Mouse (Mus musculus) Muller cell, postnatal 12 days (primary cell): Measurements from ENCODE around the gene Trmt61a.
"Not testable (repeated sequence)": the region's sequence is repeated elsewhere in the genome, so short reads cannot be mapped to it uniquely, and the experiment has no call there.

Experiments used
- DNase-seq: peaks from one replicate; pipeline ENCODE4 v3.0.0-alpha.2; 2015; ENCODE audit errors: inconsistent ontology term

Gene Trmt61a

DNA sequence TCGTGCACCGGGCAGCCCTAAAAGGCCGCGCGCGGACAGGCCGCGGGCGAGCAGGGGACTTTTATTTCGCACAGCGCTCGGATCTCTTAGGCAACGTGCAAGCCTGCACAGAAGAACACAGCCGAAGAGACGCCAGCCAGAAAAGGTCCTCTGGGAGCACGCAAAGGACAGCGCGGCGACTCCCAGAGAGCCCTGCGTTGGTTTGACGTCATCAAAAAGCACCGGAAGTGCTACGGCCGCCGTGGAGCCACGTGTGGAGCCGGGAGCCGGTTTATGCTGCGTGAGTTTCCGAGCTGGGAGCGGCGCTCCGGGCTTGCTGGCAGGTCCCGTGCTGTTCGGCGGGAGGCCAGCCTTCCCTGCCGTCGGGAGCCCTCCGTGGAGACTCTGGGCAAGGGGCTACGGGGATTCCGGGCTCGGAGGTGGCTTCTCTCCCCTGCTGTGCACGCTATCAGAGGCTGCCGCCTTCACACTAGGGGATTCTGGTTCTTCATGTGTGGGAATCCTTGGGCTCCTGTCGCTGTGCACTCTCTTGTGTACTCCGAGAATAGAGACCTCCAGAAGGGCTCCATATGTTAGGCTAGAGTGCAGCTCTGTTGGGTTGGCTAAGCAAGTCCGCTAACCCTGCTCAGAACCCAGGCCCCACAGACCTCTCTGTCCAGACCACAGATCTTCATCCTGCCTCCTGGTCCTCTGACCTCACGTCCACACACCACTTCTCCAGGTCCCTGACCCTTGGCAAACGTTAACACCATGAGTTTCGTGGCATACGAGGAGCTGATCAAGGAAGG is at the start of gene Trmt61a:
Trmt61a (plus strand) TSS at position 224 of the 788 bp plus-strand sequence.
- peak; percentile 85 for DNase-seq

DNA sequence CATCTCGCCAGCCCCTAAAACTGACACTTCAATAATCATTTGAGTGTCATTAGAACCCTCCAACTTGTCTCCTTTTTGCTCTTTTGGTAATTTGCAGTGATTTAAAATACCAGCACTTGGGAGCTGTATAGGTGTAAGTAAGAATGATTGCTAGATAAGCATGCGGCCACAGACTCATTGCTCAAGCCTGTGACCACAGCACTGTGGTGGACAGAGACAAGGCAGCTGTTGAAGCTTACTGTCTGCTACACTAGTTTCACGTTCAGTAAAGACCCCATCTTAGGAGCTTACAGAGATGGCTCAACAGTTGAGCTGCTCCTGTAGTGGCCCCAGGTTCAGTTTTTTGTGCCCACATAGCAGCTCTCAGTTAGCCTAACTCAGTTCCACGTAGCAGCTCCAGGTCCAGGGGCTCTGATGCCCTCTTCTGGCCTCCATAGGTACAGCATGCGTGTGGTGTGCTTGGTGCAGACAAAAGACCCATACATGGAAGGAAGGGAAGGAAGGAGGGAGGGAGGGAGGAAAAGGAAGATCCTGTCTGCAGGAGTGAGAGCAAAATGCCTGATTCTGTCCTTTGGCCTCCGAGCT is 29.8 kb upstream of the Trmt61a start:
- DNase-seq, result peak; percentile 58

DNA sequence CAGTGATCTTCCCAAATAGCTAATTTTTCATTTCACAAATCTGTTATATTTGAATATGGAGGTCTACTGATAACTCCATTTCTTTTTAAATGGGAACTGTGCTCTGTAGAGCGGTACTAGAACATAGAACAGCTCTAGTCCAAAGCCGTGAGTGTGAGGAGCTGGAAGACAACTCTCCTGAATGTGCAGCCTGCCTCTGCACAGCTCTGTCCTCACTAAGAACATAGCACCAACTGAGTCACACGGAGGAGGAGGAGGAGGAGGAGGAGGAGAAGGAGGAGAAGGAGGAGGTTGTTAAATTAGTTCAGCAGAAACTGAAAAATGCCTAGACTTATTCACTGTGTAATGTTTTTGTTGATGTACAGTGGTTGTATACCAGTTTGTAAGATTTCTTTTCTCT is 25.0 kb upstream of the Trmt61a start:
- DNase-seq, result no peak

DNA sequence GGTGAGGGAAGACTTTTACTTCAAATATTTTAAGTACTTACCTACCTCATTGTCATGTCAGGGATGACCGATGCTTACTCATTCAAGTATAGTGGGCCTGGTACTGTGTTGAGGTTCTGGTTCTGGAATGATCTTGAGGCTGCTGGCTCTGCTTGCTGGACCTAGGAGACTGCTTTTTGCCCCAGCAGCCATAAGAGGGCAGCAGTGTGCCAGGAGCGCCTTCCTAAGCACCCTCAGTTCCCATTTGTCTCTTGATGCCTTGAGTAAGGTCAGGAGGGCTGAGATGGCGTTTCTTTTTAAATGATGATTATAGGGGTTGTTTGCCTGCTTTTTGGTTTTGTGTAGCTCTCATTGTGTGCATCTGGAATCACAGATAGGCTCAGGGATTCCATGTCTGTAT is 24.5 kb upstream of the Trmt61a start:
- DNase-seq, result peak; percentile 53

DNA sequence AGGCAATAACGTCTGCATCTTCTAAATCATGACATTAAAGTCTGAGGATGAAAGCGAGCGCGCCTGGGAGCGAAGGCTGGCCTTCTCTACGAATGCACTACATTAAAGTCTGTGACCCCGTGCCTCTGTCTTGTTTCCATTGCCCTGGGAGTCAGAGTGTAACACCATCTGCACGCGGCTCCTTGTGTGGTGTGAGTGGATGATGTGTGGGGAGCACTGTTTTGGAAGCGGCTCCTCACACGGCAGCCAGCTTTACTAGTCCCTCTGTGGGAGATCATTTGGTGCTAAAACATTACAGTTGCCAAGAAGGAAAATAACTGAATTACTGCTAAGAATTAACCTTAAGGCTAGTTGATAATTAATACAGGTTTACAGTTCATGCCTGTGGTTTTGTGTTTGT is 22.2 kb upstream of the Trmt61a start:
- no peak for DNase-seq

DNA sequence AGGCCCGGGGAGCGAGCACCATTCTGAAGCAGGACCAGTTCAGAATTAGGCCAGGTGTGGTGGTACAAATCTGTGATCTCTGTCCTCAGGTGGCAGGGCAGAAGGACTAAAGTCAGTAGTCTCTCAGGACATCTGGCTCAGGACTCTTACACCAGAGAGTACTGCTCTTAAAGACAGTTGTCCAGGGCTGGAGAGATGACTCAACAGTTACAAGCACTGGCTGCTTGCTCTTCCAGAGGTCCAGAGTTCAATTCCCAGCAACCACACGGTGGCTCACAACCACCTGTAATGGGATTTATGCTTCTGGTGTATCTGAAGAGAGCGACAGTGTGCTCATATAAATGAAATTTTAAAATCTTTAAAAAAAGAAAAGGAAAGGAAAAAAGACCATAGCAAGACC is 18.6 kb upstream of the Trmt61a start:
- no peak for DNase-seq

DNA sequence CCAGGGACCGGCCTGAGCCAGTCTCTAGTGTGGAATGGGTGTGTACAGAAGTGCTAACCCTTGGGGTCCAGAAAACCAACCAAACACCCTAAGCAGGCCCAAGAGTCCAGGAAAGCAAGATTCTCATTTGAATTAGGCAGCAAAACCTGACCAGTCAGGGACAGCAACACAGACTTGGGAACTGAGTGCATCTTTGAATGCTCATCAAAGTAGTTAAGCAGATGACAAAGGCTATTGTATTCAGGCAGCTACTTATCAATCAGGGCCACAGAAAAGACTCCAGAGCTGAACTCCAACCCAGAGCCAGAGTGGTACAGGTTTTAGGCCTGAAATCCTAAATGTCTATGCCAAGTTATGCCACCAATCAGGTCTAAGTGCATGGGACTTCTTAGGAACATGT is 17.3 kb upstream of the Trmt61a start:
- no peak for DNase-seq

DNA sequence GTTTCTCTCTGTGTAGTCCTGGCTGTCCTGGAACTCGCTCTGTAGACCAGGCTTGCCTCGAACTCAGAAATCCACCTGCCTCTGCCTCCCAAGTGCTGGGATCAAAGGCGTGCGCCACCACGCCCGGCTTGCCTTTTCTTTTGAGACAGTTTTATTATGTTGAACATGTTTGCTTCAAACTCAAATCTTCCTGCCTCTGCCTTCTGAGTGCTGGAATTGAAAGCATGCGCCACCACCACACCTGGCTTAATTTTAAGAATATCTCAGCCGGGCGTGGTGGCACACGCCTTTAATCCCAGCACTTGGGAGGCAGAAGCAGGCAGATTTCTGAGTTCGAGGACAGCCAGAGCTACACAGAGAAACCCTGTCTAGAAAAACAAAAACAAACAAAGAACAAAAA is 16.4 kb upstream of the Trmt61a start:
- DNase-seq, result not testable (repeated sequence)

DNA sequence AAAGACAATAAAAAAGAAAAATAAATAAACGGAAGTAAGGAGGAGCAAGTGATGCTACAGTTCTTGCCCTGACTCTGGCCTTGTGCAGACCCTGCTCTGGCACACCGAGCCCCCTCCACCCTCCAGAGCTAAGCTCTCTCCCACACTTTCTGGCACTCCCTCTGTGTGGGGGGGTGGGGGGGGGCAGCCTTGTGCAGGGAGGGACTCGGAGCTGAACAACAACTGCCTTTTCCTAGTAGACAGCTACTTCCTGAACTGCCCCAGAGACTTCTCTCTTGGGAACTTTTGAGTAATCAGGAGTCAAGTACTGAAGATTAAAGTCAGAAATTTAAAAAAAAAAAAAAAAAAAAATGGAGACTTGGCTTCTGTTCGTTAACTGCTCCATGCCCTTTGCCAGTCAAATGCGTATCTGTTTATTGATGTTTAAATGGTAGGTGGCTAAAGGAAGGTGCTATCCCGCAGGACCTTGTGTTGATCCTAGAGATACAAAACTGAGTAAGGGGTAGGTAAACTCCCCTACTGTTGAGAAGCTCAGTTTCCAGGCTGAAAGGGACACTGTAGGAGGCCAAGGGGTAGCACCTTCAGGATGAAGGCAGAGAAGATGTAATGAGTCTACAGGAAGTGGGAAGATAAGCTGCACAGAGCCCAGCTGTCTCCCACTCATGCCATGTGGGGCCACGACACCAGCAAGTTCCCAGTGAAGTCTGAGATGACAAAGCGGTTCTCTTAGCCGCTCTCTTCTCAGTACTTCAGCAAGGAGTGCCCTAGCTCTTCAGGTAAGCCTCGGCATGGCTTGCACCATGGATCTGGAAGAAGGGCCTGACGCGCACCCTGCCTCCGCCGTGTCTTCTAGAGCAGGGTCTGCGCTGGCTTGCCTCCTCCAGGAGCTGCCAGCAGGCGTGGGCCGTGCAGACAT is 14.4 kb upstream of the Trmt61a start:
- no peak for DNase-seq

DNA sequence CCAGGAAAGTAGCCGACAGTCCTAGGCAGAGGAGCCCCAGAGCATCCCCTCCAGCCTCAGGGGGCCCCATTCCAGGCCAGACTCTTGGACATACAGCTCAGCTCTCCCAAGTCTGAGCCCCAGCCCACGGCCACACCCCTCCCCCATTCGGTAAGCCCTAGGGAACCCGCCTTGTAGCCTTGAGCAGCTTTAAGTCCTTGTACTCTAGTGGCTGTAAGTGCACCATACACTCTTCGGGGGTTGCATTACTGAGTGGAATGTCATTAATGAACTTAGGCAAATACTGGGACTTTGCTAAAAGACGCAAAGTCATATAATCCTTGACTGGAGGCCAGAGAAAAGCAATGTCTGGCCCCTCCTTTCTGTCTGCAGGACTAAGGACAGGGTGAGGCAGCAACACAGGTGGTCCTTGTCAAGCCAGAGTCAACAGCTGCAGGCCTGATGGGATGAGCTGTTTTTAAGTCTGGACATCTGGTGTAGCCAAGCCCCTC is 13.7 kb upstream of the Trmt61a start:
- DNase-seq, result no peak

DNA sequence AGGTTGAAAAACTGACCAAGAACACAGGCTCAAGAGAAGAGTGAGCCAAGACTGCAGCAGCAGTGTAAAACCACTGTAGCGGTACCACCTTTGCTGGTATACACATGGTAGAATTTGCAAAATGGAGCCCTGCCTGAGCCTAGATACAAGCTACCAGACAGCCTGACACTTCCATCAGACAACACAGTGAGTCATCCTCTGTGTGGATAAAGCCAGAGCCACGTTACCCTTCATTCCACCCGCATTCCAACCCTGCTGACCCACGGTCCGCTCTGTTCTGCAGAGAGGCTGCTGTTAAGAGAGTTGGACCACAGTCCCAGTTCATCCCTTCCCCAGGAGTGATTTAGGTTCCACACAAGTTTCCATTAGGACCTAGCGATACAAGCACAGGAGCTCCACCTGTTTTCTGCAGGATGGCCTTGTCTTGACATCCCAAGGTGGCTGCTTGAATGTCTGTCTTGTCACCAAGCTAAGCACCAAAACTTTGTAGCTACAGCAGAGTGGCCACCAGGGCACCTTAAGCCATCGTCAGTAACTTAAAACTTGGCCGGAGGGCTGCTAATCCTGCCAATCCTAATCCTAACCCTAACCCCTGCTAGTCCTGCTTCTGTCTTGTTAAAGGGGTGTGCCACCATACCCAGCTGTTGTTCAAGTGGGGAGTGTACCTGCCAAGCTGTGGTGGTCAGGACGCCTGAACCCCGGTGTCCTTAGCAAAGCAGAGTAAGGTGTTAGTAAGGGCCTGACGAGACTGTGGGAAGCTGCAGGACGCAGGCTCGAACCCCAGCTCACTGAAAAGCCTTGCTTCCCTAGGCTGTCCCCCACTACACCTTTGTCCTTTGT is 12.6 kb upstream of the Trmt61a start:
- peak; percentile 79 for DNase-seq

DNA sequence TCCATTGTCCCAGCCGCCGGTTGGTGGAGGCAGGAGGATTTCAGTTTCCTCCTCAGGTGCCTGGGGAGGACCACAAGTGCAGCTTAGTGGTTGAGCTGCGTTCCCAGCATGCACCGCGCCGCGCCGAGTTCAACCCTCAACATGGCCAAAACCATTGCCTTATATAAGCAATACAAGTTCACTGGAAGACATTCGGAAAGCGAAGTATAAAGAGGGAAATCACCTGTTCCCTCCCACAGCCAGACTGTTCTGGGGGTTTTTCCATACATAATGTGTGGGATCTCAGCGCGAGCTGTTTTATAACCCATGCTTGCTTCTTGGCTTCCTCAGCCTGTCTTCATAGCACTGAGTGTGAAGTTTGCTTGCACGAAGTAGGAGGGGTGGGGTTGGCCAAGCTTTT is 11.5 kb upstream of the Trmt61a start:
- DNase-seq, result no peak

DNA sequence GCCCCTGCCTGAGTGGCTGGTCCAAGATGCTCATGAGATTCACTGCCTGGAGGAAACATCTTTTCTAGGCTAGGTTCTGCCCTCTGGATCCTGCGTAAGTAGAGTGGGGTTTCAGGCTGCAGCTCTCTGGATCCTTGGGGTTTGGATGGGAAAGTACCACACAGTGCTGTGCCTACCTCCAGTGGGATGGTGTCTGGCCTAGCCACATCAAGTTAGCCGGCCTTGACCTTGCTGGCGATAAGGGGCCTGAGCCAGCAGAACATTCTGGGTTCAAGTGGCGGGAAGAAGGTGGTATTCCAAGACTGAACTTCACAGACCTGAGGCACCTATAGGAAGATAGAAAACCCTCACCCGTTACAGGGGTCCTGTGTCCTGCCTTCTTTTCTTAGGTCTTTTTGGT is 10.5 kb upstream of the Trmt61a start:
- DNase-seq, result no peak

DNA sequence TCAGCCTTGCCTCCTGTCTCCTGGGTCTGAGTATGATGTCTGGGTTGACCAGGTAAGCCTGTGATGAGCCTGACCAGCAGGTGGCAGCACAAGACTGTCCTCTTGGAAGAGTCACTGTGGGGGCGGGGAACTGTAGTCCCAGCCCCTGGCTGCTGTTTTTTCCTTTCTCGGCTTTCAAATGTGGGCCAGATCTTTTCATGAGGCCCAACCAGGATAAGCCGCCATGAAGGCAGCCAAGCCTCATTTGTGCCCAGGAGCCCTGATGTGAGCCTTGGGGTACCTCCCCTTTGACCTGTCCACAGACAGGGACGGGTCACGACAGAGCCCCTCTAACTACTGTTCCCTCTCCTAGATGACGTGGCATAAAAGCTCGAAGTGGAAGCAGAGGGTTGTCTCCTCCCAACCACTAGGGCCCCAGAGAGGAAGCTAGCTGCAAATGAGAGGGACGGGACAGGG is 9.4 kb upstream of the Trmt61a start:
- DNase-seq, result peak; percentile 92

DNA sequence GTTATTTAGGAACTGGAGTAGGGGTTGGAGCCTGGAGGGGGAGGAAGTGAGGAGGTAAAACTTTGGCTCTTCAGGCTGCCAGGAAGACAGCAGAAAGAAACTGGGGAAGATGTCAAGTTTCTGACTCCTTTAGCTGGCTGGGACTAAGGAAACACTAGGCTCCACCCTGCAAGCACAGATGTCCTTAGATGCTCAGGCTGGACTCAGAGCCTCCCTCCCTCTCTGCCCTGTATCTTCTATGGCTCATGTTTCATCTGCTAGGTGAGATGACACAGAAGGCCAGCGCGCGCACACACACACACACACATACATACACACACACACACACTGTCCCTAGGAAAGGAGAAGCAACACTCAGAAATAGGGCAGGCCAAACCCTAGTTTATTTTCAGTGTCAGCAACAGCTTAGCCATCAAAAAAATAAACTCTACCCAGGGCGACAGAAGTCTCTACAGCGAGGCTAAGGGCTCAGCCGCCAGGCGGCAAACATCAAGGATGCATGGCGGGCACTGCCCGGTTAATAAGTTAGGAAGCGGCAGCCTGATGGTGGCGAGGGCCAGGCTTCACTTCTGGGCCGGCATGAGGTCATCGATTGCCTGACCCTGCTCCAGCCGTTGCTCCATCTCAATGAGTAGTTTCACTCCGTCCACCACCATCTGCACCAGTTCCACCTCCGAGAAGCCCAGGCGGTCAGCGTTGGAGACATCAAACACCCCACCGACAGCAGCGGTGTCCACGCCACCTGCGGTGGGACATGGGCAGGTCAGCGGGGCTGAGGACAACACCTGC is 8.7 kb upstream of the Trmt61a start:
- peak; percentile 66 for DNase-seq

DNA sequence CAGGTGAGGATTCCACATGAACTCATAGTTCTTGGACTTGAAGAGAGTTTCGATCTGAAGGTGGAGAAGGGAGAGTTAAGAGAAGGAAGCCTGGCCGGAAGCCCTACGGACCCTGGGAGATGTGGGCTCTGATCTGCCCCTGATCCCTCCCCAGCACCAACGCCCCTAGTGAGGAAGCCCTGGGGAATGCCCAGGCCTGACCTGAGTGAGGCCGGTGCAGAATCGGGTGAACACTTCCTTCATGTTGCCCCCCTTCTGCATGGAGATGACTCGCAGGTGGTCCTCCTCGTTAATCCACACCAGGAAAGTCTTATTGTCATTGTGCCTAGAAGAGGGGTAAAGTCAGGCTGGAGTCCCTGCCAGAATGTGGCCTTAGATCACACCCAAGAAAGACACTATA is 7.9 kb upstream of the Trmt61a start:
- no peak for DNase-seq

DNA sequence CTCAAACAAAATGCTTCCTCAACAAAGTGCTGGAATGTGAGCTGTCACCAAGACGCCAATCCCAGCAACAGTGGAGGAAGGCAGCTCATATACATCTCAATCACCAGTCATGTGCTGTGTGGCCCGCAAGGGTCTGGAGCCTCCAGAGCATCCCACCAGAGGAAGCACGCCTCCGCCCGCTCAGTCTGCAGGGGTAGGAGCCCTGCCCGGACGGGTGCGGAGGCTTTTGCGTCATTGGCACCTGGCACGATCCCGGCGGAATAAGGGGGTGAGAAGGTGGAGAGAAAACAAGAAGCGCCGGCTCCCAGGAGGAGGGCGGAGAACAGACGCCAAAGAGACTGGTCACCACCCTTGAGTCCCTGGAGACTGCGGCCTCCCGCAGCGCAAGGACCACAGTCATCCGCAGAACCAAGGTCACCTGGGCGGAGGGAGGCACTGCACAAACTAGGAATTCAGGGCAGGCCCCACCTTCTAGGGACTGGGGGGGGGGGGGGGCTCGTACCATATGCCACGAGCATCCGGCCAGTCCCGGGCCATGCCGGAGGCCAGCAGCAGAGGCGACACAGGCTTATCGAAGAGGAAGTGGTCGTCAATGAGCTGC is 7.4 kb upstream of the Trmt61a start:
- DNase-seq, result peak; percentile 75

DNA sequence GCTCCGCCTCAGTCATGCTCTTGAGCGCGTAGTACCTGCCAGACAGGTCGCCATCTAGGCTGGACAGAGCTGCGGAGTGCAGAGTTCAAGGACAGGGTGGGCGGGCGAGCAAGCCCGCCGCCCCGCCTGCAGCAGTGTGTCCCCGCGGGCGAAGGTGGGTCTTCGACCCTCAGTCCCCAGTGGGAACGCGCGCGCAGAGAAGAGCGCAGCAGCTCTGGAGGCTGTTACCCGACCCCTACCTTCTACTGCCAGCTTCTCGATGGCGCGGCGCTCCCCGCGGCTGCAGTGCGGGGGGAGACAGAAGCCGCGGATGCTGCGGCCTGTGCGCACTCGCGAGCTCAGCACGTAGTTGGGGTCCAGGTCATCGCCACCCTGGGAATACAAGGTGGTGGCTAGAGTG is 6.9 kb upstream of the Trmt61a start:
- no peak for DNase-seq

DNA sequence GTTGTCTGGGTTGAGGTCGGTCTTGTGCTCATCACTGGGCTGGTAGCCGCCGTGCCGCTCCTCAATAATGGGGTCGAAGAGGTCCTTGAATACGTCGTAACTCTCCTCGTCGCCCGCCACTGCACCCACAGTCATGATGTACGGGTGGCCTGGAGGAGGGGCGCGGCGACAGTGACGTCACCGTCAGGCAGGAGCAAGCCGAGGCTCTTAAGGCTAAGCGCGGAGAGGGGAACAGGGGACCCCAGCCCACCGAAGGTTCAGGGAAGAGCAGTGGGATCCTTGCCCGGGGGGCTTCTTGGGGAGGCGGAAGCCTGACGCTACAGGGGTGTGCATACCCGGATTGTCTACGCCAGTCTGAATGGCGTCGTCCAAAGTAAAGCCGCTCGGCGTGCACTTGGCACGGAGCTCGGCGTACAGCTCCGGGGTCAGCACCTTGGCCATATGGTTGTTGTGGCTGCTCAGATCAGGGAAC is 6.4 kb upstream of the Trmt61a start:
- peak; percentile 78 for DNase-seq

DNA sequence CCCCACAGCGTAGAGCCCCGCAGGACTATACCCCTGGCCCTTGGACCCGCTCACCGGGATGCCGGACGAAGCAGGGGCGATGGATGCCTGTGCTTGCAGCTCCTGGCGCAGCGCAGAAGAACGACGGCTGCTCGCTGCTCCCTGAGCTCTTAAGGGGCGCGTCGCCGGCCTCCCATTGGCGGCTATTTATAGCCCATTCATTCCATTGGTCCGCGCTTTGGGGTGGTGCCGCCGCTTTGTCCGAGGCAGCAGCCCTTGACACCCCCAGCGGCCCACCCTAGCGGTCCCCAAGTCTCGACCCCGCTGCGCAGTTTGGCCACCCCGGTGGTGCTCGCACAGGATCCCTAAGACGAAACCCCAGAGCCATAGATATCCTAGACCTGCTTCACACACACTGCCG is 5.7 kb upstream of the Trmt61a start, which contains the start of gene Ckb:
Ckb (minus strand) TSS at position 163 of the 400 bp plus-strand sequence.
- DNase-seq, result peak; percentile 94
